Mouse (Mus musculus) liver, postnatal 0 days (tissue): ENCODE results near the gene Pacrg.

Experiments used
- CTCF ChIP-seq: sonication (generic); IDR thresholded peaks from 2 replicates; pipeline ENCODE4 v1.5.1; 2016; ENCODE audit warnings: antibody characterized with exemption, low read depth
- EP300 ChIP-seq: IDR thresholded peaks from 2 replicates; pipeline ENCODE4 v1.6.1; 2016; ENCODE audit warnings: antibody characterized with exemption, low read depth, mild to moderate bottlenecking

DNA sequence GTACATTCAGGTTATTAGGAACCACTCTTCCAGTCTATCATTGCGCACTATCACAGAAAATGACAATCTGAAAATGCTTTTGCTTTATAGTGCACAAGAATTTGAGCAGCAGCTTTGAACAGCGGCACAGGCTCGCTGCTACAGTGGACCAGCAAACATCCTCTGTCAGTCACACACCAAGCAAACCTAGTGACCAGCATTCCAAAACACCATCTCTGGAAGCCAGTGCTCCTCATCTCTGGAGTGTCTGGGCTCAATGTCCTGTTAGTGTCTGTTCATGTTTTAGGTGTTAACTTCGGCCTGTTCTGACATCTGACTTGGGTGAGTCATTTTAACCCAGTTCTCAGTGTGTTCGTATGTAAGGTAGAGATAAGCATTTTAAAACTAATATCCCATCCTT, 275.9 kb downstream of the Pacrg start:
- no peak for TF ChIP-seq CTCF
- TF ChIP-seq EP300: no peak
